Mouse (Mus musculus) E14TG2a.4 (cell line): ENCODE data around the gene Ddx17.

Source experiments
- CTCF ChIP-seq: conservative IDR thresholded peaks from 2 replicates; pipeline ENCODE4 v1.5.1; 2014; ENCODE audit warnings: low read length
- NANOG ChIP-seq: IDR thresholded peaks from 2 replicates; pipeline ENCODE4 v1.6.1; 2014; ENCODE audit warnings: borderline replicate concordance, low read length, mixed read lengths
- POU5F1 ChIP-seq: IDR thresholded peaks from 2 replicates; pipeline ENCODE4 v1.6.1; 2014; ENCODE audit warnings: low read length, borderline replicate concordance

DNA sequence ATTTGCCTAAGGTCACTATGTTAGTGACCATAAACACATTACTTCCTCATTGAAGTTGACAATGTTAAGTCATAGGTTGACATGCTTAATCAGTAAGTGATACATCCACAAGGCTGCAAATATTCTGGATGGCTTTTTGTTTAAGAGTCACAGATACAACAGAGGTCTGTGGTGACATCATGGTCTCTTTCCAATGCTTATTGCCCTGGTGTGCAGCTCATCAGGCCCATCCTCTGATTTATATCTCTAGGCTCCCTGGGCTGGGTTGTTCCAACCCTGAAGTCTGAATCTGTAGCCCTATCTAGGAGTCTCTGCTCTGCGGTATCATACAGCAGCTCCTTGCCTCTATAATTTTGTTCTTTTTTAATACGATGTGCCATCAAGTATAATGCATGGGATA lies 30.4 kb upstream of the Ddx17 start:
- no peak for TF ChIP-seq CTCF
- TF ChIP-seq POU5F1: no peak
- no peak for TF ChIP-seq NANOG
